Mouse (Mus musculus) intestine, embryonic 15.5 days (tissue): ENCODE measurements around the gene Klrg1. TPM values are rescaled to one million over a fixed set of nuclear protein-coding genes. Genes with fewer than 3 reads are reported as not detected.

ENCODE experiments used
- polyA plus RNA-seq: library from polyadenylated mRNA; unstranded; fragments of >200 nt; fragmentation: Nextera tagmentation; extraction: Ambion mirVana; gene quantifications from 2 replicates; pipeline ENCODE4 v1.2.1, GENCODE M21; 2015

The Klrg1 gene
- polyA plus RNA-seq, 1 experiment from 2014 or later: not detected

Other genes with a start within 250 kb of the Klrg1 start
- 132 and 134 TPM in 2 replicates for gene M6pr, start 25.8 kb upstream of the Klrg1 start, polyA plus RNA-seq
- gene Phc1, start 57.7 kb upstream of the Klrg1 start, polyA plus RNA-seq: 9.3 and 10.1 TPM in 2 replicates
- gene Rimklb, start 215.9 kb upstream of the Klrg1 start, polyA plus RNA-seq: 6.4 and 6.9 TPM in 2 replicates
- gene Mfap5, start 223.0 kb upstream of the Klrg1 start, polyA plus RNA-seq: 8.8 and 9.9 TPM in 2 replicates